Mouse (Mus musculus) thymus, postnatal 4 days (tissue): ENCODE data around the gene Fam129c.
A peak's percentile ranks its signal among the peaks of the same experiment; 100 is the strongest.

Experiments used
- DNase-seq: peaks from one replicate; pipeline ENCODE4 v3.0.0; 2021

Gene Fam129c

DNA sequence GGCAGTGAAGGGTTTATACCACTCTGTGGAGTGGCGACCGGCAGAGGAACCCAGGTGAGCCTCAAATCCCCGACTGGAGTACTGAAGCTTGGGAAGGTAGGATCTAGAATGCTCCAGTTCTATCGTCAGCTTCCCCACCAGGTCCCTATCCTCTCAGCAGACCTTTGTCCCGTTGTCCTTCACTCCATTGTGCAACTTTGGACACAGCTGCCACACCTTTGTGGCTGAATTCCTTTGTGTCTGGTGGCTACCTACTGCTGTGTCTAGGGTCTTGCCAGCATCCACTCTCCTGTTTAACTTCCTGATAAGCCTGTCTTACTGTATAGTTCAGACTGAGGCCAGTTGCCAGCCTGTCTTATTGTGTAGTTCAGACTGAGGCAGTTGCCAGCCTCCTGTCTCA, 14.7 kb downstream of the Fam129c start:
- DNase-seq, result no peak

DNA sequence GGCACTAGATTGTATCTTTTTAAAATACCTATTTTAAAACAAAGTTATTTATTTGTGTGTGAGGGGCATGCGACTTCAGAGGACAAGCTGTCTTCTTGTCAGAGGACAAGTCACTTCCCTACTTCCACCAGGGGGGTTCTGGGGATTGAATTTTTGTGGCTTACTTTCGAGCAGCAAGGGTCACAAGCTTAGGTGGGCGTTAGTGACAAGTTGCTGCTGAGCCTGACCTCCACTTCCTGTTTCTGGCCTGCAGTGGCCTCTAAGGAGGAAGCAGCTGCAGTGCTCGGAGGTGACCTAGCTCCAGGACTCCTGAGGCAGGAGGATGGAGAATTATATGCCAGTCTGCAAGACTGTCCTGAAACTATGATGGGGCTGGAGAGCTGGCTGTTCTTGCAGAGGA, 16.0 kb downstream of the Fam129c start:
- DNase-seq, result no peak

DNA sequence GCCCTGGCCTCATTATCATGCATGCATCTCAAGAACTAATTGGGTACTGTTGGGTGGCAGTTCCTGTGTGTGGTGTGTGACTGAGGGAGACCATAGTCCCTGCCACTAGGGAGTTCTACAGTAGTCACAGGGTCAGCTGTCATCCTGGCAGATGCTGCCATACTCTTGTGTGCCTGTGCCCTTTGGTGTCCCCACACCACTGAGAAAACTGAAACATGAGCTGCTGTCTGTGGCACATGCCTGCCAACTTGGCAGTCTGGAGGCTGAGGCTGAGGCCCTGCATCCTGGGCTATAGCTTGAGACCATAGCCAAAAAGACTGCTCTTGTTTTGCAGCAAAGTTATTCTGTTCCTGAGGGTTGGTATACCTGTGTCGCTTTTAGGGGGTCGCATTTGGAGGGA, 22.3 kb downstream of the Fam129c start:
- no peak for DNase-seq

DNA sequence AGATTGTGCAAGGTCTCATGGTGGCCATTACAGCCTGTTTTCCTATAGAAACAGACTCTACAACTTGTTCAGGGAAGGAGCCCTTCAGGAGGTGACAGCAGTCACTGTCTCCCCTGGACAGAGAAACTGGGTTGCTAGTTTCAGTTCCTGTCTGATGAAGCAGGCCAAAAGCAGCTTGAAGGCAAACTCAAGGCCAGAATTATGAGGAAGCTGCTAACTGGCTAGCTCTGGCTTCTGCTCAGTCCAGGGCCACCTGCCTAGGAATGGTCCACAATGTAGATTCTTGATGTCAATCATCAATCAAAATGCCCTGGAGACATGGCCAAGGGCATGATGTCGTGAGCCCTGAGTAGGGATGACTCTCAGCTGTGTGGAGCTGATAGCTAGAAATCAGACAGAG, 27.6 kb downstream of the Fam129c start:
- DNase-seq, result no peak

DNA sequence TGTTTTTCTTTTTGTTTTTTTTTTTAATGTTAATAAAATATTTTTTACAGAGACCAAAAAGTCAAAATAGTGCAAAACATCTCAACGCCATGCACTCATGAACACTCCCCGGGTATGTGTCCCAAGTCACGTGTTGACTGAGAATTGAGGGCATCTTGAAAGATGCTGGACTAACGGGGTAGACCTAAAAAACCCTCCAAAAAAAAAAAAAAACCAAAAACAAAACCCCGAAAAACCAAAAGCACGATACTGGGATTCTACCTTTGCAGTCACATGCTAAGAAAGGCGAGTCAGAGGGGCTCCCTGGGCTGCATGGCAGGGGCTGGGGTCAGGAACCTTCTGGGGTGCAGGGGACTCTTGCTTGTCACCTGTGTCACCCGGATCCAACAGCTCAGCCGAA, 29.3 kb downstream of the Fam129c start:
- DNase-seq, result no peak

DNA sequence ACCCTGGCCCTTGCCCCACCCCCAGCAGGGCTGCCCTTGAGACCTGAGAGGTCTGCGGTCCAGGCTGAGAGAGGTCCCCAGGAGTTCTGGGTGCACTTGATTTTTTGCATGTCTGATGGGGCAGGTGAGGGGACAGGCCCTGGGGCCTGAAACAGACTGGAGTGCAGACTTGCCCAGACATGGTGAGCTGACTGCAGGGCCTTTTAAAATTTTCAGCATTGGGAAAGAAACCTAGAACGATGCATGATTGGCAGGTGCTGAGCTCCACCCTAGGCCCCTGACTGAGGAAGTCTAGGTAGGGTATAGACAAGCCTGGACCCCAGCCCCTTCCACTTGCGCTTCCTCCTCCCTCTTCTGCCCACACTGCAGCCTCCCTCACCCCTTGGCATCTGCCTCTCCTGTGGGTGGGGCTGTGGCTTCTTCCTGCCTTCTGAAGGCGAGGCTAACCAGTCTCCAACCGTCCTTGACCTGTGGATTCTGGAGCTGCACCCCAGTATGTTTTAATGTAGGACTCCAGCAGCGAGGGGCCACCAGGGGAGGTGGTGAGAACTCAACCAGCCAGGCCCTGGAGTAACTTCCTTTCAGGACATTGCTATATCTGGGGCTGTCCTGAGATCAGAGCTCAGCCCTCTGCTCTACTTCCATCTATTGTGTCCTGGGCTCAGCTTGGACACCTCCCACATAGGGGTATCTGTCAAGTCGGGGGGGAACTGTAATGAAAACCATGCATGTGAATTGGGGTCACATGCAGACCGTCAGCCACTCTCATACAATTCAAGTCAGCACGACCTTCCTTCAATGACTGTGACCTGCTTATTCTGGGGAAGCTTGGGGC, 30.0 kb downstream of the Fam129c start:
- no peak for DNase-seq

DNA sequence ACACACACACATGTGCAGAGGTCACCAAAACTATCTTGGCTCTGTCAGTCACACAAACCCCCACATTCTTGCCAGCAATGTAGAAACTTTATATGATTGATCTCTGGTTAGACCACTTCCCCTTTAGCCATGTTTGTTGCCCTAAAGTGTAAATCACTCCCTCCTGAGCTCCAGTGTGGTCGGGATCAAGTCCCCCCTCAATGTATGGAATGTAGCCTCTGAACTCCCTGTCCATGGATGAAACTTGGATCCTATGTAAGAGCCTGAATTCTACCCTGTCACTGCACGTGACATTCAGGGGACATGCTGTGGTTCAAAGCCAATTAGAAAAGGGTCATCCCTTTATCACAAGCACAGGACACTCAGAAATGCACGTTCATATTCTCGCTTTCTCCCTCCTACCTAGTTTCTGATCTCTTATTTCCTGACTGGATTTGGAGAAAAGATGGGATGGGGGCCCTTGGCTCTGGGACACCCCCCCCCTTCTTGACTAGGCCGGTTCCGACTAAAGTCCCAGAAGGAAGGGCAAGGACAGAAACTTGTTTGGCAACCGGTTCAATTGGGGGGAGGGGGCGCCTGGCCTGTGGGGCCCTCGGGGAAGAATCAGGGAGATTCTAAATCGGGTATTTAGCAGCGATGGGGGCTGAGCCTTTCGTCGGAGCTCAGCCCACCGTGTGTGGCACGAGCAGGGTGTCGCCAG, 31.1 kb downstream of the Fam129c start:
- no peak for DNase-seq

DNA sequence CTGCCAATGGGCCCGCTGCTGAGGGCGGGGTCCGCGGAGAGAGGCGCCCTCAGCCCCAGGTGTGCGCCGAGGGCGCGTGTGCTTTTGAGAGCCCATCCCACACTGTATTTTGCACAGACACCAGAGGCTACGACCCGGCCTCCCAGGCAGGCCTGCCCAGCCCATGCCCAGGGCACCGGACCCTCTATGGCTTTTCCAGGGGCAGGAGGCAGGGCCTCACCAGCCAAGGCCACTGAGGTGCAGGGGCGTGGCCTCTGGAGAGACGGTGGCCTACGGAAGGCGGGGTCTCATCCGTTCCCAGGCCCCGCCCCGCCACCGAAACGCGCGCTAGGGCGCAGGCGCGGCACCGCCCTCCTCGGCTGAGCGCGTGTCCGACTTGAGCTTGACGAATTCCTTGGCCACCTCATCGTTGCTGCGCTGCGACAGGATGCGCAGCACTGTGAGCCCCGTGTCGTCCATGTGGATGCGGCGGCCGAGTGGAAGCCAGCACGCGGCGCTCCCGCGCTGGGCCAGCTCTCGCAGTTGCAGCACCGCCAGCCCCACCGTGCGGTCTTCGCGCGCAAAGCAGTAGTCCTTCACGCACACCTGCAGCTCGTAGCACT, 31.7 kb downstream of the Fam129c start:
- peak; percentile 97 for DNase-seq

DNA sequence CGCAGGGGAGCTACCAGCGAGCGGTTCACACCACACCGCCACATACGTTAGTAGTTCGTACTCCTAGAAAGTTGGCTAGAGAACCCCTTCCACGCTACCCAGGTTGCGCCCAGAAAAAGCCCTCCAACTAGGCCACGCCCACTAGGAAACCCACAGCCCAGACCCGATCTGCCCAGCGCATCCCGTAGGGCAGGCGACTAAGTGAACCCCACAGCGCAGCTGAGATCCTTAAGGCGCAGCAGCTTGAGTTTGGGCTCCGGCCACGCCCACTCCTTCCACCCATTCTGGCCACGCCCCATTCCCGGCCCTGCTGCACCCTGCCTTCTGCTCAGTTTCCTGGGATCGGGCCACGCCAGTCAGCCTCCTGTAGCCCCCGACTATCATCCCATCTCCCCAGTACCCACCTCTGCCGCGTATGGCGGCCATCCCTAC, 32.3 kb downstream of the Fam129c start:
- DNase-seq, result peak; percentile 75

DNA sequence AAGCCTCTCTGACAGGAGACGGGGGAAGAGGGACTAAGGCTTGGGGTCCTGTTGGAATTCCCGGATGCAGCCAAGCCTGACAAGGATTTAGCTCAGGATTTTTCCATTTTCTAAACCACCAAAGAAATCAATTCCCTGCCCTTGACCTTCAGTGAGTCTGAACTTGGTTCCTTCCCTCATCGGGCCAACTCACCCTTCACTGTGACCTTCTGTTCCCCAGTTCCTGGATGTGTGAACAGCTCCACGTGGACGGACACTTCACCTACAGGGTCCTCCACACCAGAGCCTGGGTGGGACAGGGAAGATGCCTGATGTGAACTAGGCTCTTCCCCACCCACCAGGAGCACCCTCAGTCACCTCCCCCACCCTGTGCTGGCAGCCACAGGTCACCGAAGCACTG, 33.3 kb downstream of the Fam129c start:
- no peak for DNase-seq

DNA sequence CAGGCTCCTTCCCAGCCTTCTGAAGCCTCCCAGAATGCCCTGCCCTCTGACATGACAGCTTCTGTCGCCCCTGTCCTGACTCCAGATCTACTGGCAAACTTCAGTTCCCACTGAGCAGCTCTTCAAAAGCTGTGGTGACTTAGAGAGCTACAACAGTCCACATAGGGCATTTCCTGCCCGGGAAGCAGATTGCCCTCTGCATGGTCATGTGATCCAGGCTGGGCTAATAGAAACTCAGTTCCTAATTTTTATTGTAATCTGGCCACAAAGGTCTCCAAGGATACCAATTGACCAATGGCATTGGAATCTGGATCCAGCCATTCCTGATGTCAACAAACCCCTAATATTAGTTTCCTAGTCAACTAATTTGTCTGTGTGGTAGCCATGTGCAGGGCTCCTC, 34.4 kb downstream of the Fam129c start:
- no peak for DNase-seq

DNA sequence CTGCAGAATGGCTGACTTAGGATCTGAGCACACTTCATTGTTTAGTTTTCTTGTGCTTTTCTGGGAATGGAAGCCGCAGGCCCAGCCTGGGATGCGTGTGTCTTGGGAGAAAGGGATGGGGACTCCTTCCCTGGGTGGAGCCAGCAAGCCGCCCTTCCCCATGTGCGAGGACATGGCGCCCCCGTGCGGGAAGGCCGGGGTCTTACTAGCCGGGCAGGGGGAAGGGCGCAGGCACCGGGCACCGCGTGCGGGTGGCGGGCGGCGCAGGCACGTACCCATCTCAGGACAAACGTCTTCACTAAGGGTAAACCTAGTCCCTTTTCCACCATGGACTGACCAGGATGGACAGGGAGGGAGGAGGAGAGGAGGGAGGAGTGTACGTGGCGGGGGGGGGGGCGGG, 35.7 kb downstream of the Fam129c start:
- DNase-seq, result peak; percentile 95

DNA sequence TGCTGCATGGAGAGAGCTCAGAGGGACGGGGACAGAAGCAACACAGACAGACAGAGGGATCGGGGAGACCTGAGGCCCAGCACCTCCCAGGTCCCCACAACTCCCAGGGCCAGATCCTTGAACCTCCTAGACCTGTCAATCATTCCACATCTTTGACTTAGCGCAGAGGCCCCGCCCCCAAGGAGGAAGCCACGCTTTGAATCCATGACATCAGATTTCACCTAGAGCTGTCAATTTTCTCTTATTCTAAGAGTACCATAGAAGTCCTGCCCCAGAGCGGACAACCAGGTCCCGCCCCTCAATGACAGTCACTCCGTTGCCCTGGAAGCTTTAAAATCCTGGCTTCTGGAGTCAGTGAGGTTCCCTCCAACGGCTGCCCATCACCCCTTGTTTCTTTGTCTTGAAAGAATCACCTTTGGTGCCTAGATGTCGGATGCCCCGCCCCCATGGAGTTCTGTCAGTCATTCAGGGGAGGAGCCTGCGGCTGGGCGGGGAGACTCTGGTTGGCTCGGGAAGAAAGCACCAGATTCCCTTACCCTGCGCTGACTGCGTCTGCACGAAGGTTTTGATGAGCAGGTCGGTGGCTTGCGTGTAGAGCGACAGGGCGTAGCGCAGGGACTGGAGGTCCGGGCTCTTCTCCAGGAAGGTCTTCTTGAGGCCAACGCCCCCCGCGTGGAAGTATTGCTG, 36.7 kb downstream of the Fam129c start:
- DNase-seq, result peak; percentile 90

DNA sequence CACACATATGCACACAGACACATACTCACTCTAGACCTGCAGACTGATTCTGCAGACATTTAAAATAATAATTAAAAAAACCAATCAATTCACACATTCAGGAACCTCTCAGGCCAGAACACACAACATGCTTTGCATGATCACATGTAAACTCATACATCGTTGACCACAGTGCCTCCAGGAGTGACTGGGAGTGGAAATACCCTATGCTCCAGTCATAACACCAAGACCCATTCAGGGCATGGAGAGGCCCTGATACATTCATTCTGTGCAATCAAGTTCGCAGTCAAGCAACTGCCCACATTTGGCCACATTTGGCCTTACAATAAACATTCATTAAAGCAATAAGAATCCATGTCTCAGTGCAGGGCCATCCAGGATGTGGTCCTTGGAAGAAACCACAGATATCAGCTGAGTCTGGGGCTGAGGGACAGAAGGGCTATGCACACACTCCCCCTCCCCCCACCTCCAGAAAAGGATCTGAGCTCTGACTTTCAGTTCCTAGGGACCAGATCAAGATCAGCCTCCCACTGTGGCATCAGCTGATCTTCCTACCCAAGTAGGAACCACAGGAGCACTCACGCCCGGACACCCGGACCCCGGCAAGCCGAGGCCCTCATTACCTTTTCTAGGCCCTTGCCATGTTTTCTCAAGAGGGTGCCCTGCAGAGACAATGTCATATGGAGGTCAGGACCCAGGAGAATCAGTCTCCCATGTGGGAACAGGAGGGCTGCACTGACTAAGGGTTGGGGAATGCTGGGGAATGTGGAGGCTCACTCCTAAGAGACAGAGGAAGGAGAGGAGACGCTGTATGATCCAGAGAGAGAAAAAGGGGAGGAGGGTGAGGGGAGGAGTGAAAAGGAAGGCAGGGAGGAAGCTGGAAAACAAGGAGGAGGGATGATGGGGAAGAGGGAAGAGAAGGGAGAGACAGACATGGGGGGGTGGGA, 40.0 kb downstream of the Fam129c start:
- DNase-seq, result no peak

DNA sequence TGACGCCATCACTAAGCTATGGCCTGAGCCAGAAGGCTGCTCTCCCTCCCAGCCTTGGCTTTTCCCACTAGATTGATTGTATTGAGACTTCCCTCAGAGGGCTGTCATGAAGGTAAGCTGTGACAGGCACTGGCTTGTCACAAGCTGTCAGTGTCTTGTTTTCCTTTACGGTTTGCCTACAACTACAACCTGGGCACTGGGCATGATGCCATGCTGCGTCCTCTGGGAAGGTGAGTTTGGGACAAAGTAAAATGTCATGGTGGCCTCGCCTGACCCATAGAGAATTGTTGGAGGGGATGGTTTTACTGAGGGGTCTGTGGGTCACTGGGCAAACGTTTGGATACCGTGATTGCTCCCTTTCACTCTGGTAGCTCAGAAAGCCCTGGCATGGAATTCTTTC, 40.9 kb downstream of the Fam129c start:
- no peak for DNase-seq

DNA sequence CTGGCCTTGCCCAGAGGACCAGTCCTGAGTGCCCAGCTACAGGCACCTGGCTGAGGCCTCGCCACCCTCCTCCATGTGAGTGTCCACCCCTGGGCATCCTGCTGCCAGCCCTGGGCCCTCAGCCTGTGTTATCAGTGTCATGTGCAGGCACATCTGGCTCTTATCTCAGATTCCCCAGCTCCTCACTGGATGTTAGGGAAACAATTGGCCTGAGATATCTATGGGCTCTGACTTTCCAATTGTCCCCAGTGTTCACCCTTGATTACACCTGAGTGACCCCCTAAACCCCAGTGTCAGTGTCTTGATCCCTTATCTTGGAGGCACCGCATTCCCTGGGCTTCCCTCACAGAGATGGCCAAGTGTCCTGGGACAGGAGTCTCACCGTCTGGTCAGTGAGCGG, 41.9 kb downstream of the Fam129c start:
- no peak for DNase-seq

DNA sequence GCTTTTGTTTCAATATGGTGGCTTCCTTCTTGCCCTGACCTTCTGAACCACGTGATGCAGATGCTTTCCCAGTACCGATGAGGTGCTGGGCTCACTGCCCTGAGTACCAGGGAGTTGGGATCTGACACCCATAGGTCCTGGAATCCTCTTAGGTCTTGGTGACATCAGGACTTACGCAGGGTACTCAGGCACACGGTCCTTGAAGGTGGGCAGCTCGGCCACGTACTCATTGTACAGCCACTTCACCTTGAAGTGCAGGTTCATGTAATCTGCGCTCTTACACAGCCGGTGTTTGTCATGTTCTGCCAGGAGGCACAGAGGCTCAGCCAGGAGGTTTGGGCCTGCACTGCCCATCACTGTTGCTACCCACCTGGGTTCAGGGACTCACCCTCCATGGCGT, 48.1 kb downstream of the Fam129c start:
- DNase-seq, result no peak

DNA sequence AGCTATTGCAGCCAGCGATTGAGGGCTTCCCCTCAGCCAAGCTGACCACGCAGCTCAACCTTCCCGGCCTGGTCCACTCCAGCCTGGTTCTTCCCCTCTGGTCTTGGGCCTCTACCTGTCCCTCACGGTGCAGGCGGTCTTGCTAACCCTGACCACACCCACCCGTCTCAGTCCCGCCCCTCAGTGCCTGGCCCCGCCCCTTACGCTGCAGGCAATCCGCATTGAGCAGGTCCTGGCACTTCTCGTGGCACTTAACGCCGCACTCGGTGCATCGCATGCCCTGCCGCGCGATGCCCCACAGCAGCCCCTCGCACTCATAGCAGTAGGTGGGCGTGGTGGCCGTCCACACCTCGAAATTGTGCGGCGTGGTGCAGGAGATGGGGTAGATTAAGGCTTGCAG, 57.2 kb downstream of the Fam129c start:
- DNase-seq, result peak; percentile 72
